Mouse (Mus musculus): Measurements from ENCODE around the gene Syne1.
A peak's percentile ranks its signal among the peaks of the same experiment; 100 is the strongest.

Gene Syne1

GRCm38 (mm10) chr10:5437766-5438165 is 113.5 kb downstream of the Syne1 start:
- DNase-seq (ENCODE audit: low spot score in 2 of 2): no peak

- DNase-seq (ENCODE audit: low spot score in 2 of 2): no peak
Measured at GRCm38 (mm10) chr10:5423984-5424383, 127.3 kb downstream of the Syne1 start.

- DNase-seq (ENCODE audit: low spot score in 2 of 2): no peak
Measured at GRCm38 (mm10) chr10:5415730-5416129, 135.6 kb downstream of the Syne1 start.

- no peak for DNase-seq (ENCODE audit: low spot score in 2 of 2)
Measured at GRCm38 (mm10) chr10:5384131-5384776, 167.0 kb downstream of the Syne1 start.

GRCm38 (mm10) chr10:5381536-5381935 is 169.7 kb downstream of the Syne1 start:
- no peak for DNase-seq (ENCODE audit: low spot score in 2 of 2)

- DNase-seq (ENCODE audit: low spot score in 2 of 2): no peak
Measured at GRCm38 (mm10) chr10:5378969-5379368, 172.3 kb downstream of the Syne1 start.

- DNase-seq (ENCODE audit: low spot score in 2 of 2): no peak
Measured at GRCm38 (mm10) chr10:5369599-5369998, 181.7 kb downstream of the Syne1 start.

GRCm38 (mm10) chr10:5368266-5368665 is 183.0 kb downstream of the Syne1 start:
- DNase-seq (ENCODE audit: low spot score in 2 of 2): no peak

GRCm38 (mm10) chr10:5367465-5368011 is 183.7 kb downstream of the Syne1 start:
- no peak for DNase-seq (ENCODE audit: low spot score in 2 of 2)

- DNase-seq (ENCODE audit: low spot score in 2 of 2): no peak
Measured at GRCm38 (mm10) chr10:5360560-5360959, 190.7 kb downstream of the Syne1 start.

GRCm38 (mm10) chr10:5356614-5357013 is 194.7 kb downstream of the Syne1 start:
- DNase-seq (ENCODE audit: low spot score in 2 of 2): no peak

GRCm38 (mm10) chr10:5353390-5353789 is 197.9 kb downstream of the Syne1 start:
- no peak for DNase-seq (ENCODE audit: low spot score in 2 of 2)

GRCm38 (mm10) chr10:5346911-5347310 is 204.4 kb downstream of the Syne1 start:
- DNase-seq (ENCODE audit: low spot score in 2 of 2): no peak

GRCm38 (mm10) chr10:5343211-5343610 is 208.1 kb downstream of the Syne1 start:
- DNase-seq (ENCODE audit: low spot score in 2 of 2): no peak

GRCm38 (mm10) chr10:5336394-5336793 is 214.9 kb downstream of the Syne1 start:
- no peak for DNase-seq (ENCODE audit: low spot score in 2 of 2)

- no peak for DNase-seq (ENCODE audit: low spot score in 2 of 2)
Measured at GRCm38 (mm10) chr10:5332801-5333200, 218.5 kb downstream of the Syne1 start.

- no peak for DNase-seq (ENCODE audit: low spot score in 2 of 2)
Measured at GRCm38 (mm10) chr10:5326716-5327115, 224.6 kb downstream of the Syne1 start.

GRCm38 (mm10) chr10:5323741-5324395 is 227.4 kb downstream of the Syne1 start:
- DNase-seq (ENCODE audit: low spot score in 2 of 2): no peak

- DNase-seq (ENCODE audit: low spot score in 2 of 2): no peak
Measured at GRCm38 (mm10) chr10:5322562-5322961, 228.7 kb downstream of the Syne1 start.

GRCm38 (mm10) chr10:5317602-5318001 is 233.7 kb downstream of the Syne1 start:
- DNase-seq (ENCODE audit: low spot score in 2 of 2): peak; percentile 55 to 58

- DNase-seq (ENCODE audit: low spot score in 2 of 2): no peak
Measured at GRCm38 (mm10) chr10:5312437-5312836, 238.8 kb downstream of the Syne1 start.

GRCm38 (mm10) chr10:5309961-5310713 is 241.1 kb downstream of the Syne1 start:
- DNase-seq (ENCODE audit: low spot score in 2 of 2): no peak

All from urinary bladder, adult 18-20 months (tissue).